Mouse (Mus musculus) megakaryocyte, adult 5-6 weeks (primary cell): Measurements from ENCODE around the gene Kat14. TPM values are rescaled to one million over a fixed set of nuclear protein-coding genes. Genes with fewer than 3 reads are reported as not detected.

Experiments
- ATAC-seq: 2 replicates; pipeline ENCODE4 v1.8.0; 2016; ENCODE audit warnings: mild to moderate bottlenecking, inconsistent platforms; ENCODE audit not compliant: poor library complexity, severe bottlenecking
- total RNA-seq, 2 experiments: library from RNA; stranded (forward) in 1 of 2; stranded (reverse) in 1 of 2; fragments of 153-499, 151-499 nt in 1 of 2; fragments of 221-1000, 200-1000 nt in 1 of 2; gene quantifications; 2 replicates each; pipeline versions ENCODE4 v1.2.3 to v1.2.4; 2015 to 2017

The Kat14 gene
- total RNA-seq, 2 experiments from 2014 or later = 22.0 to 44.1 TPM

DNA sequence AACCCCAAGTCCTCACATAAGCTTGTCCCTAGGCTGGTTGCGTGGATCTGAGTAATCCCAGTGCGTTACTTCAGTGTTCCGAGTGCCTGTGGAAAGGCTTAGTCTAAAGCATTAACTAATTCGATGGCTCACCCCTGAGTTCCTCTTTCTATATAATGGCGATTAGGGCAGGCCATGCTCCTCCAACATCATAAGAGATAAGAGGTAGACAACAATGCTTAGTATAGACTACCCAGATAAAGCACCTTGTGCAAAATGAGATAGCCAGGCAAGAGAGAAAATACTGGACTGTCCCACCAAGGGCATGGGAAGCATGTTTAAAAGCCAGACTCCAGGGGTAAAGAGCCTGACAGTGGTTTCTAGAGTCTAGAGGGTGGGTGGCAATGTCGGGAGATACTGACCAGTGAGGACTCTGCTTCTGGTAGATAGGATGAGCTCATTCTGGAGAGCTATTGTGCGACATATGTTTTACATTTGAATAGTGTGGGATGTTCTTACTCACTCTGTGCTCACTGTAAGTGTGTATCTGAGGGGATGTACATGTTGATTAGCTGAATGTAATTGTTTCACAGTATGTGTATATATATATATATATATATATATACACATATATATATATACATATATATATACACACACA, 77.7 kb downstream of the Kat14 start:
- no peak for ATAC-seq

DNA sequence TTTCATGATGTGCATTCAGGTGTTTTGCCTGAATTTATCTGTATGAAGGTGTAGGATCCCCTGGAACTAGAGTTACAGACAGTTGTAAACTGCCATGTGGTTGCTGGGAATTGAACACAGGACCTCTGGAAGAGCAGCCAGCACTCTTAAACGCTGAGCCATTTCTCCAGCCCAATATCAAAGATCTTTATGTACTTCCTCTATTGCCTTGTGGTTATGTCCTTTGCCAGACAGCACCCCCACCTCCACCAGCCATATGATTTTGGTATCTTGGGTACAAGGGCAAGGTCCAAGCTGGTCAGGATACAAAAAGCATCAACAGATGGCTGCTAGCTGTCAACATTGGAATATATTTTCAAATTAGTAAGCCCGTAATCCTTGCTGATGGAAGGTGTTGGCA, 81.6 kb downstream of the Kat14 start:
- no peak for ATAC-seq

- peak; percentile 87 for ATAC-seq
Measured at GRCm38 (mm10) chr2:144452364-144453008, 83.7 kb downstream of the Kat14 start.

Other genes with a start within 250 kb of the Kat14 start
- gene Mgme1, start 98.3 kb upstream of the Kat14 start, total RNA-seq (2015) = 6.8 and 9.4 TPM in 2 replicates
- gene Mgme1, start 98.3 kb upstream of the Kat14 start, total RNA-seq (2017) = 12.8 and 13.2 TPM in 2 replicates
- gene Snx5, start 98.1 kb upstream of the Kat14 start, total RNA-seq (2015) = 145 and 164 TPM in 2 replicates
- 178 and 195 TPM in 2 replicates for gene Snx5, start 98.1 kb upstream of the Kat14 start, total RNA-seq (2017)
- gene Ovol2, start 36.8 kb upstream of the Kat14 start, total RNA-seq (2015) = not detected in 2 replicates
- not detected in 2 replicates for gene Ovol2, start 36.8 kb upstream of the Kat14 start, total RNA-seq (2017)
- gene Pet117, start within 50 bp of the Kat14 start, total RNA-seq (2015) = not detected in 2 replicates
- gene Pet117, start within 50 bp of the Kat14 start, total RNA-seq (2017) = not detected in 2 replicates
- 0.09 TPM in 1 of 2 replicates, not detected in the other for gene Dzank1, start 158.4 kb downstream of the Kat14 start, total RNA-seq (2015)
- not detected in 2 replicates for gene Dzank1, start 158.4 kb downstream of the Kat14 start, total RNA-seq (2017)
- 8.2 and 11.4 TPM in 2 replicates for gene Polr3f, start 158.7 kb downstream of the Kat14 start, total RNA-seq (2015)
- 19.5 and 20.5 TPM in 2 replicates for gene Polr3f, start 158.7 kb downstream of the Kat14 start, total RNA-seq (2017)
- gene Rbbp9, start 181.9 kb downstream of the Kat14 start, total RNA-seq (2015) = 7.6 and 10.9 TPM in 2 replicates
- gene Rbbp9, start 181.9 kb downstream of the Kat14 start, total RNA-seq (2017) = 4.5 and 8.0 TPM in 2 replicates
- gene Sec23b, start 187.2 kb downstream of the Kat14 start, total RNA-seq (2015) = 26.6 and 36.8 TPM in 2 replicates
- gene Sec23b, start 187.2 kb downstream of the Kat14 start, total RNA-seq (2017) = 79.4 and 84.4 TPM in 2 replicates
- 15.2 and 17.4 TPM in 2 replicates for gene Smim26, start 225.1 kb downstream of the Kat14 start, total RNA-seq (2015)
- 1.8 and 19.5 TPM in 2 replicates for gene Smim26, start 225.1 kb downstream of the Kat14 start, total RNA-seq (2017)
- gene Dtd1, start 230.9 kb downstream of the Kat14 start, total RNA-seq (2015) = 4.7 and 5.6 TPM in 2 replicates
- gene Dtd1, start 230.9 kb downstream of the Kat14 start, total RNA-seq (2017) = 9.4 and 11.5 TPM in 2 replicates